Mouse (Mus musculus): ENCODE data around the gene Yy1. TPM values are rescaled to one million over a fixed set of nuclear protein-coding genes. Genes with fewer than 3 reads are reported as not detected.
"Not testable (repeated sequence)": the region's sequence is repeated elsewhere in the genome, so short reads cannot be mapped to it uniquely, and the experiment has no call there.

The Yy1 gene
- total RNA-seq, 2 experiments from 2014 or later = 41.9 to 52.7 TPM

DNA sequence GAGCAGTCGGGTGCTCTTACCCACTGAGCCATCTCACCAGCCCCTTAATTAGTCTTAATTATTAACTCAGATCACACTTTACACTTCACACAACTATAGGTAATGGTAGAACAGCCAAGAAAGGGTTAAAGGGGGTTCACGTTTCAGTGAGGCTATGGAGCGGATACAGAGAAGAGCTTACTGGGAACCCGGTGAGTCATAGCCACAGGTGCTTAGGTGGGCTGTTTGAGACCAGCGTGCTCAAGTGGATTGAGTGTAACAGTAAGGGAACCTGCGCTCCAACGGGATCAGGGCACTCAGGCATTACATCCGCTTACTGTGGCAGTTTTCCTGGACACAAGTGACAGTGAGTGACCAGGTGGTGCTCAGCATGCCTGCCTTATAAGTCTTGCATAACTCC is 30.3 kb downstream of the Yy1 start:
- intact Hi-C loops (cut with DNase I) = no loop called here
- DNase-seq (ENCODE audit: low spot score in 2 of 2) = no peak

DNA sequence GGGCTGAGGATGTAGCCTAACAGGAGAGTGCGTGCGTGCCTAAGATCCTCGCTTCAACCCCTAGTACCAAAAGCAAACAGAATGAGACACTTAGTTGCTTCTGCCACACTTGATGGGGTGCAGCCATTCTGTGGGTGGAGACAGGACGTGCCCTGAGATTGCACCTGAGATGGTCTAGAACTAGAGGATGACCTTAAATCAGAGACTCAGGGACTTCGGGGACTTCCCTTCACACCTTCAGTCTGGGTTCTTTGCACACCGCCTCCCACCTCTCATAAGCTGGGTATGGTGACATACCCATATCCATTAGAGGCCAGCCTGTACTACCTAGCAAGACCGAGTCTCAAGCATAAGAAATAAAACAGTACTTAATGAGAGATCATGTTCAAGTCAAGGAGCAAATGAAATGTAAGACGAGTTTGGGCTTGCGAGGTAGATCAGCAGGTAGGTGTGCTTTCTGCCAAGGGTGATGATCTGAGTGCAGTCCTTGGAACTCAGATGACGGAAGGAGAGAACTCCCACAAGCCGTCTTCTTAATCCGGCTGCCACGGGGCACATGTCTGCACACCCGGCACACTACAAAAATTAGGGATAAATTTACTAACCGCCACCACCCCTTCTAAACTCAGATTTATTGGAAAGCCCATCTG is 31.6 kb downstream of the Yy1 start:
- DNase-seq (ENCODE audit: low spot score in 2 of 2) = no peak
- intact Hi-C loops (cut with DNase I) = no loop called here

DNA sequence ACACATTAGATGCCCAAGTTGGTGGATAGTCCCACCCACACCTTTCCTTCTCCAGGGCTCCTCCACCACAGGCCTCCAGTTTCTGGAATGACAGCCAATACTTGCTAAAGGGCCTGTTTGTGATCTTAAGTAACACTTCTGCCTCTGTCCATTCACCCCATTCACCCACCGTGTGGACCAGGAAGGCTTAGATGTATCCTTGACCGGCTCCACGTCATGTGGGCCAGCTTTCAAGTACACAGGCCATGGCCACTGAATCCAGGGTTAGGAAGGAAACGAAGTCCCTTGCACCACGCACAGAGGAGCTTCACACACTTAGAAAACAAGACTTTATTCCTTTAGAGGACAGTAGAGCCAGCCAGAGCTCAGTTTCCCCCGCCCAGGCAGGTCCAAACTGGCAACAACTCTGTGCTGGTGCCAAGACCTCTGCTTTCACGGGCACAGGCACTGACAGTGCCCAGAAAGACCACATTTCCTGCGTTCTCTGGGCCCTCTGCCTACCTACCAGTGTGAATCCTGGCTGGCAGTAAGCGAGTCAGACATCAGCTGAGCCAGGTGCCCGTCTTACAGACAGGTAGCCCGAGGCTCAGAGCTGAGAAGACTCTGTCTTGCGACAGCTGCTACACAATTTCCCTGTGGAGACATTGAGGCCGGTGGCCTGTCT is 32.9 kb downstream of the Yy1 start:
- intact Hi-C loops (cut with DNase I) = no loop called here
- DNase-seq (ENCODE audit: low spot score in 2 of 2) = no peak

DNA sequence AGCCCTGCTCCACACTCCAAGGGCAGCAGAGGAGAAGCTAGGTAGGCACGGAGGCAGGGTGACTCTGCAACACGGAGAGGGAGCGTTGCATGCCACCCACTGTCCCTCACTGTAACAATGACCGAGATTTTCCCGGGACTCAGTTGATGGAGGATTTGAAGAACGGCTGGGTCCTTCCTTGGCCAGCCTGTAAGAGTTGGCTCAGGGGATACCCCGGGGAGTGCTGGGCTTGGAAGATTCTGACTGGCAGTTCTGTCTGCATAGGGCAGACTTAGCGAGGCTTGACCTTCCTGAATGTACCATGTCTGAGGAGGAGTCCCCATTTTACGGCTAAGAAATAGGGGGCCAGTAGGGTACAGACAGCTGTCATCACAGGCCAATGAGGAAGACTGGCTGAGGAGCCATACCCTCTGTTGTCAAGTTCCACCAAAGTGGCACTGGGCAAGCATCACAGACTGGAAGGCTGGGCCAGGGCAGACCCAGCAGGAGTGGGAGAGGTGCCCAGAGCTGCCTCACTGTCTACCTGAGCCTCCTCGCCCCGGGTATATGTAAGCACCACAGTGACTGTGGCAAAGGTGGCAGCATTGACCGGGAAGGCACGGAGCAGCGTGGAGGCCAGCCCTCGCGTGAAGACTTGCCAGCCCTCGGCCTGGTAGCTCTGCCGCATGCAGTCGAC is 33.6 kb downstream of the Yy1 start:
- intact Hi-C loops (cut with DNase I) = no loop called here
- no peak for DNase-seq (ENCODE audit: low spot score in 2 of 2)

DNA sequence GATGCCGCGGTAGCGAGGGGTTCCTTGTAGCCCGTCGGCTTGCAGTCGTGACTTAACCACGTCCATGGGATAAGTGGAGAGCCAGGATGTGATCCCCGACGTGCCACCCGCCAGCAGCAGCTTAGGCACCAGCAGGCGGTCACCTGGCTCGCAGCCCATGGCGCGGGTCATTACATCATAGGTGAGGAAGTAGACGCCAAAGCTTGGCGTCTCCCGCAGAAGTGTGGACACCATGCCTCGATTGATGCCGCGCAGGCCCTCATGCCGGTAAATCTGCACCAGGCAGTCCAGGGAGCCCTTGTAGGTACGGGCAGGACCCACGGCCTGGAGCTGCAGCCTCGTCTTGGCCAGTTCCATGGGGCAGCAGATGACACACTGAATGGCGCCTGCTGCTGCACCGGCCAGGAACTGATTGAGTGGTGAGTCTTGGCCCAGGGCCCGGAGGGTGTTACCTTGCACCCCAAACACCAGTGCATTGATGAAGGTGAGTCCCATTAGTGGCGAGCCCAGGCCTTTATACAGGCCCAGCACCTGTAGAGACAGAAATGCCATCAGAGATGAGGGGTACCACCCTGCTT is 34.3 kb downstream of the Yy1 start:
- intact Hi-C loops (cut with DNase I) = no loop called here
- DNase-seq (ENCODE audit: low spot score in 2 of 2) = no peak

DNA sequence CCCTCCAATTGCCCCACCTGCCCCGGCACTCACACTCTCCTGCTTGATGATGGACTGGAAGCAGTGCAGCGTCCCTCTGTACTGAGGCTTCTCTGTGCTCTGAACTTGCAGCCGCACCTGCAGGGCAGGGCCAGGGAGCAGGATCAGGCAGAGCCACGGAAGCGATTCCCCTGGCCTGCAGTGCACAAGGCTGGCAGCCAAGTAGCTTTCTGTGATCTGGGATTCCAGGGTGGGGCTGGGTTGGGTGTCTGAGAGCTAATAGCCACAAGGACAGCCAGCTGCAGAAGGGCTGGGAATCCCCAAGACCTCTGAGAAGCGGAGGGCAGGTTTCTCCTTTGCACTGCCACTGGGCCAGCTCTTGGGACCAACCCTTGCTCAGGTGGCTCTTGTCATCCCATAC is 34.9 kb downstream of the Yy1 start:
- no peak for DNase-seq (ENCODE audit: low spot score in 2 of 2)
- intact Hi-C loops (cut with DNase I) = no loop called here

DNA sequence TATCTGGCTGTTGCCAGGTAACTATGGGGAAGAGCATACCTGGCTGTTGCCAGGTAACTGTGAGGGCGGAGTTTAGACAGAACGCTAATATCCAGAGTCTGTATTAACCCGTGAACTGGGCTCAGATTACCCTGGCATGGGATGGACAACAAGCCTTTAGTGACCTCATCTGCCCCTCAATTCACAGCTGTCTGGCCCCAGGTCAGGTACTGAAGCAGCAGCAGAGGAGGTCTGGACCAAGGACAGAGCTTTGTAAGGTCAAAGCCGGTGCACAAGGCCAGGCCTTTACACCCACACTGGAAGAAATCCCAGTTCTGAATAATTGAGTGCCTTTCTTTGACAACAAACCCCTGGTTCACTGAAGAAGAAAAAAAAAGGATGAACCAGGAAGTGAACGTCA is 36.9 kb downstream of the Yy1 start:
- intact Hi-C loops (cut with DNase I) = no loop called here
- no peak for DNase-seq (ENCODE audit: low spot score in 2 of 2)

DNA sequence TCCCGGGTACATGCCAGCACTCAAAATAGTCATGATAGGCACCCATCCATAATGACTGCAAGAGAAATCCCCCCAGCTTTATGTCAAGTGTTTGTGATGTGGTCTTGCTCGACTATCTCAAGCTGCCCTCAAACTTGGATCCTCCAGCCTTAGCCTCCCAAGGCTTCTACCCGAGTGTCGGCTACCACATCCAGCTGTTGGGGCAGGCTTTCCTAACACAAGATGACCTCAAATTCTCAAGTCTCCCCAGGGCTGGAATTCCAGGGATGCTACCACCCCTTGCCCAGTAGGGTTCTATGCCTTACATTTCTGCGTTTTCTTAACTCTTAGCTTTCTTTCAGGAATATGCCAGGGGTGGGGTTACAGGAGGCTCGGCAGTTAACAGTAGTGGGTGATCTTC is 37.6 kb downstream of the Yy1 start:
- intact Hi-C loops (cut with DNase I) = no loop called here
- no peak for DNase-seq (ENCODE audit: low spot score in 2 of 2)

DNA sequence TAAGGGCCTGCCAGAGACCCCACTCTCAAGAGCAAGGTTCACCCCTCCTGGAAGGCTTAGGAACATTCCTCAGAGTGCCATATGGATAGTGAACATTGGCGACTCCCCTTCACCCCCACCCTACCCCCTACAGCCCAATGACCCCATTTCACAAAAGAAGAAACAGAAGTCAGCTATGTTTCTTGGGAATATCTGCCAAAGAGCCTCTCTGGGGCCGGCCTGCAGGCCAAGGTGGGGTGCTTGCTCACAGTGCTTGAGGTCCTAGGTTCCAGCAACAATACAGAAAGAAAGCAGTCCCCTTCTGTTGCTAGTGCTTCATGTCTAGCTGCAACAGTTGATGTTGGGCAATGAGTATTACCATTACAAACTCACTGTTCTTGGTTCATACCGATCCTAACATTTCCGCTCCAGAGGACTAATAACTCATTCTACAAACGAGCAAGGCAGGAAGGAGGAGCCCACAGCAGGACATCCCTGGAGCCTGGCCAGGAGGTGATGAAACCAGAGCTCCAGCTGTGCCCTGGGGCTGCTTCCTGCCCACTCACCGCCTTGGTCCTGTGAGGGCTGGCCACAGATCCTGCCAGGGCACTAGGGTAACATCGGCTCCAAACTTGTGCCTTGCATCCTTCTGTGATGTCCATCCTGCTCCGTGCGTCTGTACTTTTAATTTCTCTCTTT is 39.3 kb downstream of the Yy1 start:
- intact Hi-C loops (cut with DNase I) = no loop called here
- DNase-seq (ENCODE audit: low spot score in 2 of 2) = no peak

DNA sequence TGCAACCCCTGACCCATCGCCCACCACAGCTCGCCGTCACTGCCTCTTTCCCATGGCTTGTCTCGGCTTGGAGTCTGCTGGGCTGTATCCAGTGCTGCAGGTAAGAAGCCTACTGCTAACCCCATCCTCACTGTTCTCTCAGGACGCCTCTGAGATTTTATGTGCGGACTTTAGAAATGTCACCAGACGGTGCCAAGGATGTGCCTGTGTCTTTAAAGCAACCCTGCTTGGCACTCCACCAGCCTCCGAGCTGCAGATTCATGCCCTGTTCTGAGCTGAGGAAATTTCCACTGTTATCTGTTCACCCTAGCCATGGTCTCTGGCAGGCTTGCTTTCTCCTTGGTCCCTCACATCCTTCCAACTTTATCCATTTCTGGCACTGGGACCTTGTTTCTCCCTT is 40.1 kb downstream of the Yy1 start:
- no peak for DNase-seq (ENCODE audit: low spot score in 2 of 2)
- intact Hi-C loops (cut with DNase I) = no loop called here

DNA sequence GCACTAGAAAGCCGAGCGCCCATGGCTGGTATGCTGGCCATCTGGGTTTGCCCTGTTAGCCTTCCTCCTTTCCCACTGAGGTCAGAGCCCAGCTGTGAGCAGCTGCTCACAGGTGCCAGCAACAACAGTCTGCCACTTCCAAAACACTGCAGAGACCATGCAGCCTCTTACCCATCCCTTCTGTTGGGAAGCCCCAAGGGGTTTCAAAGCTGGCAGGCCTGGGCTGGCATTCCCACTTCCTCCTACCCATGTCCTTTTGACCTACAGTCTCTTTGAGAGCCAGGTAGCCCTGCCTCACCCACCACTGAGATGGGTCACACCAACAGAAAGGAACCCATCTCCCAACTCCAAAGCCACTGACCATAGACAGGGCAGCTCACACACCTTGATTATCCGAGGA is 40.6 kb downstream of the Yy1 start:
- intact Hi-C loops (cut with DNase I) = no loop called here
- DNase-seq (ENCODE audit: low spot score in 2 of 2) = no peak

DNA sequence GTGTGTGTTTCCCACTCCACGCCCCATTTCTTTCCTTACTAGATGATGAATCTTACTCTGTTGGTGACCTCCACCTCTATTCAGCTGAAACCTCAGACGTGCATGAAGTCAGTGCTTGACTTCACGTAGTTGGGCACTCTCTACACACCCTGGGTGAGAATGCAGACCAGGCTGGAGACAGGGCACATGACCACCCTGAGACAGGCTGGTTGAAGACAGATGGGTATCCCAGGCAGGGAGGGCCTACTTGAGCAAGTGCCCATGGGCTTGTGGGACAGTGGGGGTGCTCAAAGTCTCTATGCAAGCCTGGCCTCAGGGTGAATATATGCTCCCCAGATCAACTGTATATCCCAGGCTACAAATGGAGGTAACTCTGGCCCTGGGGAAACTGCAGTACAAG is 41.6 kb downstream of the Yy1 start:
- intact Hi-C loops (cut with DNase I) = loop anchor here (2.0 kb wide), 1 partner anchor 40 kb away; no protein-coding TSS in a partner anchor
- DNase-seq (ENCODE audit: low spot score in 2 of 2) = no peak

DNA sequence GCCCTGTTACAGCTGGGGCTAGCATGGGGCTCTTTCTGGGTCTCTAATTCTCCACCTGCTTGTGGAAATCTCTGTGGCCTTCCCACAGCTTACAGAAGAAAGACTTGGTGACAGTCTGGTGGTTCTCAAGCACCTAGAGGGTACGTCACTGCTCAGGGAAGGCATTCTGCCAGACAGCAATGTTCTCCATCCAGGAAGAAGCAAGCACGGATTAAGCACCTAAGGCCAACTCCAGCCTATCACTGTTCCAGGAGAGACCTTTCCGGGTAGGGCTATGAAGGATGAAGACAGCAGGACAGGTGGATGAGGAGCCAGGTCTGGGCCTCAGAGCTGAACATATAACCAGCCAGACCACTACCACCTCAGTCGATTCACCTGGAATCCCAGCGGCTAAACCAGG is 42.0 kb downstream of the Yy1 start:
- no peak for DNase-seq (ENCODE audit: low spot score in 2 of 2)
- intact Hi-C loops (cut with DNase I) = loop anchor here (2.0 kb wide), 1 partner anchor 40 kb away; no protein-coding TSS in a partner anchor

DNA sequence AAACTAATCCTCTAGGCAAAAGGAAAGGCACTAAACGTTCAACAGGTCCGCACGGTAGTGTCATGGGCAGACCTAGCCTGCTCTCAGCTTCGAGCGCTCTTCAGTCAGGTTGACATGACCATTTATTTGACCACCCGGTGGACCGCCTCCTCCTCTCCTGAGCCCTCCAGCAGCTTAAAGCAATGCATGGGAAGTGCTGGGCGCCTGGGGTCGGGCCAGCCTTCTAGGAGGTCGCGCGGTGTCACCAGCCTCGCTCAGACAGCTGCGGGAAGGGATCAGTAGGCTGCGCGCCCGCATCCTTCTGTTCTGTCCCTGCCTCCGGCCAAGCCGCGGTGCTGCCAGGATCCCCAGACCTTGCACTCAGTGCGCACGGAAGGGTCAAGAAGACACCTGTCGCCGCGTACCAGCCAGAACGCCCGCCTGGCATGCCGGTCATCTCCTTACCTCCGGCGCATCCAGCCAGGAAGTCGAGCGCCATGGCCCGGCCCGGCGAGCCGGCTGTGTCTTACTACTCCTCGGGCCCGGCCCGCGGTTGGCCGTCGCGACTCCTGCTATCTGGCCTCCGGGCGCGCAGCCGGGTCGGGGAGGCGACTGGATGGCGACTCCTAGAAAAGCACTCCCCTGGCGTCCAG is 42.6 kb downstream of the Yy1 start:
- DNase-seq (ENCODE audit: low spot score in 2 of 2) = no peak
- intact Hi-C loops (cut with DNase I) = loop anchor here (2.0 kb wide), 1 partner anchor 41 kb away; no protein-coding TSS in a partner anchor

DNA sequence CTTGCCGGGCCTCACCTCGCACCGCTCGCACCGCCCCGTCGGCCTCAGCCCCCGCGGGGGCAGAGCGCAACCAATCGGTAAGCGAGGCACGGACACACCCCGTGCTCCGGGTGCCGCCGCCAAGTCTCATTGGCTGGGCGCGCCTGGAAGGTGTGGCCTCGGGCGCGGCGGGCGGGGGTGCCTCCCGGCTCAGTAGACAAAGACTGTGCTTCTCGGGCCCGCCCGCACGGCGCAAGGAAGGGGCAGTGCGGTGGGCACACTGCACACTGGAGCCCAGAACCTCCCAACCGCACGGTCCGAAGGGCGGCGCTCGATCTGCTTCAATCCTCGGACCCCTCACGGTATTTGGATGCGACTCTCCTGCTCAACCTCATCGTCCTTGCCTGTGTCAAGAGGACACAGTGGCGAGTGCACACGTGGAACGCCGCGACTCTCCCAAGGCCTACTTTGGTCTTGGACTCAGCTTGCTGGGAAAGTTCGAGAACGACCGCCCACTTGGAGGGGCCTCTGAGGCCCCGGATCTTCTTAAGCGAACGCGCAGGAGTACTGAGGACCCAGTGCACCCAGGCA is 43.2 kb downstream of the Yy1 start, which contains the start of the genes Slc25a29 and Slc25a47:
Gene Slc25a29 (minus strand): TSS at position 44 of the 570 bp plus-strand sequence.
Gene Slc25a47 (plus strand): TSS at position 207 of the 570 bp plus-strand sequence.
- intact Hi-C loops (cut with DNase I) = loop anchor here (2.0 kb wide), 1 partner anchor 41 kb away; no protein-coding TSS in a partner anchor
- peak; percentile 96 to 97 for DNase-seq (ENCODE audit: low spot score in 2 of 2)

DNA sequence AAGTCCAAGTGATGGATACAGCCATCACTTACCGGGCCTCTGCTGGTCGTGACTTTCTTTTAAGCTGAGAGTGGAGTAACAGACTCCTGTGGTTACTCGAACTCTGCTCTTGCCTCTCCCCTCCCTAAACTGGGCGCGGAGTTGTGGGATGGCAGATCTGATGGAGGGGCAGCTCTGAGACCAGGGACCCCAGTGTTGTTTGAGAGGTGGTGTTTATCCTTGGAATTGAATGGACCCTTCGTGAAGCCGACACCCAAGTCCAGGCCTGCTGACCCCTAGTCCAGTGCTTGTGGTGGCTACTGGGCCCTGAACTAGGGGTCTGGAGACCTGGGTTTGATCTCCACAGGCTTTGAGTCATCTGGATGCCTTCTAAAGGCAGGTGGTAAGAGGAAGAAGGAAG is 43.9 kb downstream of the Yy1 start:
- intact Hi-C loops (cut with DNase I) = no loop called here
- DNase-seq (ENCODE audit: low spot score in 2 of 2) = no peak

DNA sequence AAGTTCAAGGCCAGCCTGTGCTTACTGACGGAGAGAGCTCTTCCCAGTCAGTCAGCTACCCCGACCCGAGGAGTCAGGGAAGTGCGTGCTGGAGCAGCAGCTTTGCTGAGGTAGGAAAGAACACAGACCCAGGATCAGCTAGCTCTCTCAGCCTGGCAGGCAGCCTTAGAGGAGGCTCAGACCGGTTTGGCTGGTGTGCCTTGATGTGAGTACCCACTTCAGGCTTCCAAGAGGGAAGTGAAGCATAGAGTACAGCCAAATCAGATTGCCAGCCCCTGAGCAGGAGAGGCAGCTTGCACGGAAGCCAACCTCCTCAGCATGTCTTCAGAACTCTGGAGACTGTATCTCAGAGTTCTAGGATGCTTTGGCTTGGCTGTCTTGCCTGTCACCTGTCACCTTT is 48.4 kb downstream of the Yy1 start:
- intact Hi-C loops (cut with DNase I) = no loop called here
- DNase-seq (ENCODE audit: low spot score in 2 of 2) = no peak

DNA sequence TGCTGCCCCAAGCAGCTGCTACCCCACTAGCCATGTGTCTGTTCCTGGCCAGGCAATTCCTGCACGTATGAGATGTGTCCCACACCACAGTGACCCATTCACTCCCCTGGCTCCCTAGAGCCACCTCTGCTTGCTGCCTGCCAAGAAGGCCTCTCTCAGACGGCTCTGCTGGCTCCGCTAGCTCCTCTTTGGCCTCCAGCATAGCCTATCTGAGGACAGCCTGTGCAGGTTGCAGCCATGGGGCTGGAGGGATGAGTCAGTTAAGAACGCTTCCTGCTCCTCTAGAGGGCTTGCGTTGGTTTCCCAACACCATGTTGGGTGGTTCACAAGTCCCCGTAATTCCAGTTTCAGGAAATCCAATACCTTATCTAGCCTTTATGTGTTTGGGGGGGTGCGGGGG is 49.9 kb downstream of the Yy1 start:
- intact Hi-C loops (cut with DNase I) = no loop called here
- DNase-seq (ENCODE audit: low spot score in 2 of 2) = no peak

DNA sequence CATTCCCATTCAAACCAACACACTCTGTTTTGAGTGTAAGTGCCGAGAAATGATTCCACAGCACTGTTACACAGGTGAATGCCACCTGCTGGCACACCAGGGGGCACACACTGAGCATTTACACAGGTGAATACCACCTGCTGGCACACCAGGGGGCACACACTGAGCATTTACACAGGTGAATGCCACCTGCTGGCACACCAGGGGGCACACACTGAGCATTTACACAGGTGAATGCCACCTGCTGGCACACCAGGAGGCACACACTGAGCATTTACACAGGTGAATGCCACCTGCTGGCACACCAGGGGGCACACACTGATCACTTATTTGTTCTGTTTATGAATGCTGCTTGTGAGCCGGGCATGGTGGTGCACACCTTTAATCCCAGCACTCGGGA is 55.3 kb downstream of the Yy1 start:
- DNase-seq (ENCODE audit: low spot score in 2 of 2); intact Hi-C loops (cut with DNase I): not testable (repeated sequence)

Measured in left cerebral cortex, postnatal 36 days (tissue).